Mouse (Mus musculus): ENCODE data around the gene Lrpap1. TPM values are rescaled to one million over a fixed set of nuclear protein-coding genes. Genes with fewer than 3 reads are reported as not detected.

Lrpap1 gene
- polyA plus RNA-seq, 1 experiment from 2014 or later = 155 TPM

DNA sequence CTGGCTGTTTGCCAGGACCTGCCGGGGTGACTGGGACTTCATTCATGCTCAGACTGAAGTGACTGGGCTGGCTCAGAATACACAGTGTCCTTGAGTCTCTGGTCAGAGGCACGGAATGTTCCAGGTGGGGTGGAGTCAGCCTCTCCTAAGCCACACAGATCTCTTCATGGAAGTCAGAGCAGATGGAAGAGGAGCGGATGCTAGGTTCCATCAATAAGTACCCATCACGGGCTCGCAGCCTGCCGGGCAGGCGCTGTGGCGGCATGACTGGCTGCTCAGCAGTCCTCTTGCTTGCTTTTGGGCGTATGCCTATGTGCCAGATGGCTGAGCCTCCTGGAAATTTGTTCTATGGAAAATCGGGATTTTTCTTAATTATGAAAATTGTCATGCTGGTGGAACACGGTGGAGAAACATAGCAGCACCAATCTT, 32.6 kb upstream of the Lrpap1 start:
- Histone ChIP-seq H3K4me3 (replicated peaks) (no peak overlapping the region), H3K9ac (replicated peaks) (no peak overlapping the region), H3K36me3 (no peaks in the 10 kb centered on the region), H3K4me1 (peaks cover 5% of the 10 kb centered on the region; the same call in 1 of the 2 replicates), H3K4me2 (no peak overlapping the region), H3K27me3 (replicated peaks) (no peaks in the 10 kb centered on the region), H3K27ac (replicated peaks) (peak overlapping the region; percentile 14), H3K9me3 (replicated peaks) (no peaks in the 10 kb centered on the region)
- 74% methylated on average over 11 of the region's 11 CpGs for WGBS
- peak; percentile 51; the same call in 1 of the 2 replicates for ATAC-seq (ENCODE audit: low FRiP score)

DNA sequence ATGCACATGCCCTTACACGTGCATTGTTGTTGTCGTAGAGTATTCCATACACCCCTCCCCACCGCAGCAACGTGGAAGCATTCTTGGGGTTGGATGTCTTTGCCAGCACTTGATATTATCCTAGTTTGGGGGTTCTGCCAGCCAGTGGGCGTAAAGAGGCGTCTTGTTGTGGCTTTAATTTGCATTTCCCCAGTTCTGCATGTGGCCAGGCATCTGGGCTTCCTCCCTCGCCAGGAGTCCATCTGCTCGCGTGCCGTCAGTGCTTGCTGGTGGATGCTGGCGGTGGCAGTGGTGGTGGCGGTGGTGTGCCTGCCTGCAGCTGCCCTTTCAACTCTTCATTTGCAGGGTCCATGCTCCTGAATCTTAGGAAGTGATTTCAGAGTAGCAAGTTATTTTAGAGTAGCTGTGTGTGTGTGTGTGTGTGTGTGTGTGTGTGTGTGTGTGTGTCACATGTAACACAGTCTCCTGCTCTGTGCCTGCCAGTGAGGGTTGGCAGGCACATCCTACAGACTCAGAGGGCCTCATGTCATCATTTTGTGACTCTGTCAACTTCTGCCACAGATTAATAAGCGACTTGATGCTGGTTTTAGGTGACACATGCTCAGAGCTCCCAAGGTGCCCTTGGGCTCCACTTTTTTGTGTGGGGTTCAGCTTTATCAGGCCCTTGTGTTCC, 32.1 kb upstream of the Lrpap1 start:
- Histone ChIP-seq H3K36me3 (no peaks in the 10 kb centered on the region), H3K4me1 (peaks cover 5% of the 10 kb centered on the region; the same call in 1 of the 2 replicates), H3K4me3 (replicated peaks) (no peak overlapping the region), H3K9ac (replicated peaks) (no peak overlapping the region), H3K27ac (replicated peaks) (peak overlapping the region; percentile 14), H3K9me3 (replicated peaks) (no peaks in the 10 kb centered on the region), H3K27me3 (replicated peaks) (no peaks in the 10 kb centered on the region), H3K4me2 (no peak overlapping the region)
- ATAC-seq (ENCODE audit: low FRiP score) = no peak
- WGBS = 52% methylated on average over 13 of the region's 13 CpGs

DNA sequence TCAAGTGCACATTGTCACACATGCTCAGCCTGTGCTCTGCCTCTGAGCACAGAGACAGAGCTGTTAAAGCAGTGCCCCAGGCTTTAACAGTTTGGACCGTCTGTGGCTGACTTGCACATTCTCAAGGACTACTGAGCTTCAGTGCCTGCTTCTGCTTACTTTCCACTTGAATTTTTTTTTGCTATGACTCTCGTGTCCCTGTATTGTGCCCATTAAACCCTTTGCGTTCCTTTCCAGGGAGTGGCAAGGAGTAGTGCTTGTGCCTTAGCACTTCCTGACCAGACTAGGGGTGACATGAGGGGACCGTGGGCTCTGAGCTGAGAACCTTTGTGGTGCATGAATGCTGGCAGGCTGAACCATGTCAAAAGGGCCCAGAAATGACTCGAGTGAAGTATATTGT, 30.3 kb upstream of the Lrpap1 start:
- H3K4me1 ChIP-seq = peaks cover 8% of the 10 kb centered on the region; the same call in 1 of the 2 replicates
- no peak overlapping the region for H3K9ac ChIP-seq (replicated peaks)
- H3K4me2 ChIP-seq = no peak overlapping the region
- 76% methylated on average over 5 of the region's 5 CpGs for WGBS
- no peak overlapping the region for H3K27ac ChIP-seq (replicated peaks)
- H3K9me3 ChIP-seq (replicated peaks) = no peaks in the 10 kb centered on the region
- H3K4me3 ChIP-seq (replicated peaks) = no peak overlapping the region
- H3K27me3 ChIP-seq (replicated peaks) = no peaks in the 10 kb centered on the region
- no peaks in the 10 kb centered on the region for H3K36me3 ChIP-seq
- no peak for ATAC-seq (ENCODE audit: low FRiP score)

DNA sequence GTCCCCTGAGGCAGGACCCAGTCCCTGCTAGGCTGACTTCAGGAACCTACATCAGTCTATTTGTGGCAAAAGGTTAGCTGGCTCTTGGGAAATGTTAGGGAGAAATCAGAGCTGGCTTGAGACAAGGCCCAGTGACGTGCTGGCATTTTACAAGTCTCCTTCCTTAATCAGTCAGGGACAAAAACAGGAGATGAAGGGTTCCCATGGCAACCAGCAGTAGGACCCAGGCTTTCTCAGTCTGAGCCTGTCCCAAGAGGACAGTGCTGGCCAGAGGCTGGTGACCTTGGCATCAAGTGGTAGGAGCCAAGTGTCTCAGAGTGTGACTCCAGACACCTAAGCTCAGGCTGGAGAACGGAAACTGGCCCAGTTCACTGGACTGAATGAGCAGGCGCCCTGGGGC, 28.7 kb upstream of the Lrpap1 start:
- Histone ChIP-seq H3K9ac (replicated peaks) (no peak overlapping the region), H3K36me3 (no peaks in the 10 kb centered on the region), H3K4me1 (peaks cover 8% of the 10 kb centered on the region; the same call in 1 of the 2 replicates), H3K9me3 (replicated peaks) (no peaks in the 10 kb centered on the region), H3K27me3 (replicated peaks) (no peaks in the 10 kb centered on the region), H3K4me2 (no peak overlapping the region), H3K4me3 (replicated peaks) (no peak overlapping the region), H3K27ac (replicated peaks) (no peak overlapping the region)
- 67% methylated on average over 3 of the region's 3 CpGs for WGBS
- no peak for ATAC-seq (ENCODE audit: low FRiP score)

DNA sequence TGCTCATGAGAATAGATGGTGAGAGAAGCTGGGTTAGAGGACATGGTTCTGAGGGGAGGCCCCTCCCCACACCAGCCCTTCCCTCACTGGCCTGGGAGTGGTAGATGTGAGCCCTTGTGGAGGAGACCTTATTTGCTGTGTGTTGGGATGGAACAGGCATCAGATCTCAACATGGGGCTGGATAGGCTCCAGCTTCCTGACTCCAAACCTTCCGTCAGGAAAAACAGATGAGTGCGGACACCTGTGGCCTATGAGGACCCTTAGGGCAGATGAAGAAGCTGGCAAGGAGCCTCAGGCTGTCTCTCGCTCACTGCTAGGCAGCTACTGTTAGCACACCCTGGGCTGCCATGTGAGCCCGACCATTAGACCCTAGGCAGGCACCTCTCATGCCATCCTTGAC, 27.9 kb upstream of the Lrpap1 start:
- no peaks in the 10 kb centered on the region for H3K27me3 ChIP-seq (replicated peaks)
- no peaks in the 10 kb centered on the region for H3K36me3 ChIP-seq
- peaks cover 5% of the 10 kb centered on the region; the same call in 1 of the 2 replicates for H3K4me1 ChIP-seq
- H3K9me3 ChIP-seq (replicated peaks) = no peaks in the 10 kb centered on the region
- no peak overlapping the region for H3K4me3 ChIP-seq (replicated peaks)
- no peak overlapping the region for H3K27ac ChIP-seq (replicated peaks)
- no peak overlapping the region for H3K4me2 ChIP-seq
- H3K9ac ChIP-seq (replicated peaks) = no peak overlapping the region
- no peak for ATAC-seq (ENCODE audit: low FRiP score)
- WGBS = 84% methylated on average over 4 of the region's 4 CpGs

DNA sequence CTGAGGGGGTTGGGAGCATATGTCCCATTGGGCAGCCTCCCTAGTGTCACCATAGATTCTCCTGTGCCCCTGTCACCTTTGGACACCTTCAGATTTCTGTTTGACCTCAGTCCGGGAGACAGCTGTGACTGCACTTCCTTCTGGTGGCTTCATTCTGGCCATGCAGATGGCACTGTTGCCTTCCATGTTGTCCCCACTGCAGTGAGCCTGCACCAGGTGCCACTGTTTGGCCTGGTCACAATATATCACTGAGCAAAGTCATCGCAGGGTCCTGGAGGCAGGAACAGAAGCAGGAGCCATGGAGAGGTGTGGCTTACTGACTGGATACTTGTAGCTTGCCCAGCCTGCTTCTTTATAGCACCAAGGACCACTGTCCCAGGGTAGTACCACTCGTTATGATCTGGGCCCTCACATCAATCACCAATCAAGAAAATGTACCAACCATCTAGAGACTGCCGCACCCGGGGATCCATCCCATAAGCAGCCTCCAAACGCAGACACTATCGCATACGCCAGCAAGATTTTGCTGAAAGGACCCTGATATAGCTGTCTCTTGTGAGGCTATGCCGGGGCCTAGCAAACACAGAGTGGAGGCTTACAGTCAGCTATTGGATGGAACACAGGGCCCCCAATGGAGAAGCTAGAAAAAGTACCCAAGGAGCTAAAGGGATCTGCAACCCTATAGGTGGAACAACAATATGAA, 26.9 kb upstream of the Lrpap1 start:
- ATAC-seq (ENCODE audit: low FRiP score) = no peak
- H3K4me2 ChIP-seq = no peak overlapping the region
- H3K36me3 ChIP-seq = no peaks in the 10 kb centered on the region
- no peak overlapping the region for H3K27ac ChIP-seq (replicated peaks)
- 0 out of 2 replicates have a peak, but pooled peaks cover 3% of the 10 kb centered on the region for H3K4me1 ChIP-seq
- no peaks in the 10 kb centered on the region for H3K9me3 ChIP-seq (replicated peaks)
- H3K9ac ChIP-seq (replicated peaks) = no peak overlapping the region
- WGBS = 92% methylated on average over 9 of the region's 9 CpGs
- H3K4me3 ChIP-seq (replicated peaks) = no peak overlapping the region
- no peaks in the 10 kb centered on the region for H3K27me3 ChIP-seq (replicated peaks)

DNA sequence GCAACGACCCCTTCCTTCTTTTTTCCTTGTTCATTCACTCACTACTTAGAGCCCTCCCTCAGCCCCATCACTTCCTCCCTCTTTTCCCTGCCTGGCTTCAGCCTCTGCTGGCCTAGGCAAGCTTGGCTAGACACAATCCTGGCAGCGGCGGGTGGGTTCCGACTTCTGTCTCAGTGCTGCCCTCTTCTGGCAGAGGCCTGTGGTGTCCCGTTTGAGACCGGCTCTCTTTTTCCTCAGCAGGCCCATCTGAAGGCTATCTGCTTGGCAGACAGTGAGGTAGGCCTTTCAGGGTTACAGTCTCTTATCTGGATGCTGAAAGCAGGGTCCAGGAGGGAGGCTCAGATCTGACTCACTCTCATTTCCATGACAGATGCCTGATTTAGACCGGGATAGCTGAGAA, 26.2 kb upstream of the Lrpap1 start:
- Histone ChIP-seq H3K4me2 (no peak overlapping the region), H3K9me3 (replicated peaks) (no peaks in the 10 kb centered on the region), H3K27ac (replicated peaks) (no peak overlapping the region), H3K9ac (replicated peaks) (0 out of 2 replicates have a peak overlapping the region, but pooled peaks have one; percentile 5), H3K4me1 (0 out of 2 replicates have a peak, but pooled peaks cover 3% of the 10 kb centered on the region), H3K27me3 (replicated peaks) (no peaks in the 10 kb centered on the region), H3K36me3 (no peaks in the 10 kb centered on the region), H3K4me3 (replicated peaks) (no peak overlapping the region)
- ATAC-seq (ENCODE audit: low FRiP score) = peak; percentile 55; the same call in 1 of the 2 replicates
- 9% methylated on average over 7 of the region's 7 CpGs for WGBS

DNA sequence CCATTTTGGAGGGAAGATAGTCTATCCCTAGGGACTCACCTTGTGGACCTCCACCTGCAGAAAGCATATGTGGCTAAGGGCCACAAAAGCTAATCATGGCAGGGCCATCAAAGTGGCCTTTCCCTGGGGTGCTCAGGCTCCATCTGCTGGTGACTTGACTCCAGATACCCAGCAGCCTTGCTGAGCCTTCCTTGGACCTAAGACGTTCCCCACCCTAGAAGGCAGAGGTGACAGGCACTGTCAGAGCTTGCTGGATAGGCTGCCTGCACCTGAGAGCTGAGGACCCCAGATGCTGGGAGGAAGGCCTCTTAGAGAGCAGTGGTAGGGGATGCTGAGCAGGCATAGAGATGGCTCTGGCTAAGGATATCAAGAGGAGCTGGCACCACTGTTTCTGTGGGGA, 25.7 kb upstream of the Lrpap1 start:
- 29% methylated on average over 1 of the region's 1 CpGs for WGBS
- H3K9me3 ChIP-seq (replicated peaks) = no peaks in the 10 kb centered on the region
- H3K4me2 ChIP-seq = no peak overlapping the region
- H3K36me3 ChIP-seq = no peaks in the 10 kb centered on the region
- no peak overlapping the region for H3K9ac ChIP-seq (replicated peaks)
- no peak overlapping the region for H3K27ac ChIP-seq (replicated peaks)
- ATAC-seq (ENCODE audit: low FRiP score) = no peak
- no peaks in the 10 kb centered on the region for H3K27me3 ChIP-seq (replicated peaks)
- no peak overlapping the region for H3K4me3 ChIP-seq (replicated peaks)
- 0 out of 2 replicates have a peak, but pooled peaks cover 3% of the 10 kb centered on the region for H3K4me1 ChIP-seq

DNA sequence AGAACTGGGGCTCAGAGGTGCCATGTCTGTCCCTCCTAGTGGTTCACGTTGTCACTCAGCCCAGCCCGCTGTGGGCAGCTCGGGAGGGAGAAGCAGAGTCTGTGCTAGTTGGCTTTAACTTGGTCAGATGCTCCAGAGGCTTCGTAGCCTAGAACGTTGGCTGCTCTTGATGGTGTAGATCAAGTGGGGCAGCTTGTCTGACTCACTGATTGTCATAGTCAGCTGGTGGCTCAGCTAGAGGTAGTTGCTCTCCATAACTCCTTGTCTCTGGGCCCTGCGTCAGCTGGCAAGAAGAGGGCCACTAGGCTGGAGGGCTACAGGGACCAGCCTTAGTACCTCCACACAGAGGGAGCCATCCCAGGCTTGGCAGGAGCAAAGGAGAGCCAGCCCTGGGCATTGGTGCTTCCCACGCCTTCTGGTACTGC, 24.2 kb upstream of the Lrpap1 start:
- 89% methylated on average over 7 of the region's 7 CpGs for WGBS

DNA sequence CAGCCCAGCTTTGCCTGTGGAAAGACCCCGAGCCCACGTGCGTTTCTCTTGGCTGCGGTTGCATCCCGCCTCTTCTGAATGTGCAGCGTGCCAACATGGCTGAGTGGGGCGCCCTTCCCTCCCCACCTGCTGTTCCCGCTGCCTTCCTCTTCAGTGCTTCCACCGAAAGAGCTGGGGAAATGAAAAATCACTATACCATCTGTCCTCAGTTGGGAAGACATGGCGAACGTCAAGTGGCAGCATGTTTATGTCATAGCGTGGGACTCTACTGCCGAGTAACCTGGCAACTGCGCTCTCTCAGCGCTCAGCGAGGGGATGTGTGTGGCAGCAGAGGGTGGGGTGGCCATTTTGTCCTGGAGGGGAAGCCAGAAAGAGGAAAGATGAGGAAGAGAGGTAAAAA, 23.6 kb upstream of the Lrpap1 start:
- Histone ChIP-seq H3K27ac (replicated peaks) (no peak overlapping the region), H3K4me1 (0 out of 2 replicates have a peak, but pooled peaks cover 3% of the 10 kb centered on the region), H3K4me3 (replicated peaks) (no peak overlapping the region), H3K36me3 (no peaks in the 10 kb centered on the region), H3K4me2 (no peak overlapping the region), H3K27me3 (replicated peaks) (no peaks in the 10 kb centered on the region), H3K9me3 (replicated peaks) (no peaks in the 10 kb centered on the region), H3K9ac (replicated peaks) (no peak overlapping the region)
- WGBS = 70% methylated on average over 16 of the region's 16 CpGs
- no peak for ATAC-seq (ENCODE audit: low FRiP score)

More for the DNA sequence above, 24.2 kb upstream of the Lrpap1 start:
- H3K27me3 ChIP-seq (replicated peaks) = no peaks in the 10 kb centered on the region
- H3K4me2 ChIP-seq = no peak overlapping the region
- no peaks in the 10 kb centered on the region for H3K9me3 ChIP-seq (replicated peaks)
- H3K9ac ChIP-seq (replicated peaks) = no peak overlapping the region
- 0 out of 2 replicates have a peak, but pooled peaks cover 3% of the 10 kb centered on the region for H3K4me1 ChIP-seq
- no peak overlapping the region for H3K27ac ChIP-seq (replicated peaks)
- no peaks in the 10 kb centered on the region for H3K36me3 ChIP-seq
- H3K4me3 ChIP-seq (replicated peaks) = no peak overlapping the region
- ATAC-seq (ENCODE audit: low FRiP score) = peak; percentile 37; the same call in 1 of the 2 replicates

DNA sequence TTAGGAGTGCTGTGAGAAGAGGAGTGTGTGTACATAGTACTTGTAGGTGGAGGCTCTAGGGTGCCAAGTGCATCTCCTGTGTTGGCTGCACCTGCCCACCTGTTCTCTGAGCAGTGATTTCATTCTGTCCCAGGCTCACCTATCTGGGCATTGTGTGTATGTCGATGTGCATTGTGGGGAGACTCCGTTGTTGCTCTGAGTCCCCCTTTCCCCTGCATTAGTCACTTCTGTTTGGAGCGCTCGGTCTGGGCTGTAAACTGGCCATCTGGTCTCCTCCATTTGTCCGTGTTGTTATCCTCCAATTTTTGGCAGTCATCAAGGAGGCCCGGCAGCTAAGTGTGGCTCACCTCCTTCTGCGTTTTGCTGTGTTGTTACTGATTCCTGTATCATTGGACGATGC, 14.5 kb upstream of the Lrpap1 start:
- H3K4me2 ChIP-seq = no peak overlapping the region
- H3K9me3 ChIP-seq (replicated peaks) = no peaks in the 10 kb centered on the region
- H3K27ac ChIP-seq (replicated peaks) = no peak overlapping the region
- H3K27me3 ChIP-seq (replicated peaks) = no peaks in the 10 kb centered on the region
- WGBS = 78% methylated on average over 8 of the region's 8 CpGs
- no peak overlapping the region for H3K9ac ChIP-seq (replicated peaks)
- H3K4me1 ChIP-seq = 0 out of 2 replicates have a peak, but pooled peaks cover 3% of the 10 kb centered on the region
- no peak for ATAC-seq (ENCODE audit: low FRiP score)
- H3K4me3 ChIP-seq (replicated peaks) = no peak overlapping the region
- H3K36me3 ChIP-seq = no peaks in the 10 kb centered on the region

DNA sequence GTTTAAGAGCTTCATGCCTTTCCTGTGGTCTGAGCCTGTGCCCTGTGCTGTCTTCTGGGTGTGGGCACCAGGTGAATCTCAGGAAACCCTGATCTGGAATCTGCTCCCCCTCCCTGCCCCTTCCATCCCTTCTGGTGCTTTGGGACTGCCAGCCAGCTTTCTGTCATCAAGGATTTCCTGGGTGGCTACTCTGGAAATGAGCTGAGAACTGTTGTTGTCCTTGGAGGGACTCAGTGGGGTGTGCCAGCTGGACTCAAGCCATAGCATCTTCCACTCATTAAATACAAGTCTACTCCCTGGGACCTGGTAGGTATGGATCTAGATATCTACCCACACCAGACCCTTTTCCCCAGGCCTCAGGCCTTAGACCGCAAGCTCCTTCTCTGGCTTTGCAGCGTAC, 12.9 kb upstream of the Lrpap1 start:
- no peaks in the 10 kb centered on the region for H3K9me3 ChIP-seq (replicated peaks)
- 0 out of 2 replicates have a peak, but pooled peaks cover 3% of the 10 kb centered on the region for H3K4me1 ChIP-seq
- no peak for ATAC-seq (ENCODE audit: low FRiP score)
- no peak overlapping the region for H3K27ac ChIP-seq (replicated peaks)
- no peaks in the 10 kb centered on the region for H3K36me3 ChIP-seq
- H3K27me3 ChIP-seq (replicated peaks) = no peaks in the 10 kb centered on the region
- WGBS = 93% methylated on average over 2 of the region's 2 CpGs
- H3K9ac ChIP-seq (replicated peaks) = no peak overlapping the region
- H3K4me2 ChIP-seq = no peak overlapping the region
- H3K4me3 ChIP-seq (replicated peaks) = no peak overlapping the region
